Mouse (Mus musculus) adrenal gland, adult 10 weeks (tissue): Measurements from ENCODE around the gene Grin3a. TPM values are rescaled to one million over a fixed set of nuclear protein-coding genes. Genes with fewer than 3 reads are reported as not detected.

ENCODE experiments used
- polyA plus RNA-seq: library from polyadenylated mRNA; stranded (reverse); fragments of 350-450 nt; fragmentation: Illumina TruSeq; extraction: RNeasy Lipid Tissue Mini Kit (QIAGEN cat#74804); gene quantifications from one replicate; pipeline ENCODE4 v1.2.3, GENCODE M21; 2014; ENCODE audit warnings: low read depth, low replicate concordance

Grin3a gene
- polyA plus RNA-seq, result 1.2 TPM

GRCm38 (mm10) chr4:49845612-49845985 is at the start of gene Grin3a:
TSS of gene Grin3a (minus strand) at chr4:49845744.

DNA sequence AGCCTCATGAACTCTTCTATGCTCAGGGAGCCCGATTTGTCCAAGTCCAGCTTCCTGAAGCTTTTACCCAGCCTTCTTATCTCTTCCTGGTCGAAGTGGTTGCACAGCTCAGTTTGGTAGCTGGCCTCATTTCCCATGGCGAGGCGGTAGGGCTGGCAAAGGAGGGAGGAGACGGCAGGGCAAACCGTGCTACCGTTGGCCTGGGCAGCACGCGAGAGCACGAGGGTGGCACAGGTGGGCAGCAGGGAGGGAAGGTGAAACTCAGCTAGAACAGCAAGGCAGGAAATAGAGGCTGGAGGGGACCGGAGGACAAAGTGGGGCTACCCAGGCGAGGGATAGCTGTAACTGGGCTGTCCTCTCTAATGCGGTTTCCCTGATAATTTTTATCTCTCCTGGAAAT is 163.7 kb downstream of the Grin3a start, which contains the start of gene Ppp3r2:
Gene Ppp3r2 (minus strand): TSS at position 213 of the 400 bp plus-strand sequence.

GRCm38 (mm10) chr4:49631319-49632138 is 214.0 kb downstream of the Grin3a start, which contains the start of gene Rnf20:
TSS of gene Rnf20 (plus strand) at chr4:49632006.

Other genes starting within 250 kb of the Grin3a start
- 1.6 TPM for gene Tmem246, start 247.9 kb downstream of the Grin3a start, polyA plus RNA-seq
- 65.3 TPM for gene Rnf20, start 213.7 kb downstream of the Grin3a start, polyA plus RNA-seq
- gene Ppp3r2, start 163.7 kb downstream of the Grin3a start, polyA plus RNA-seq, result not detected